Mouse (Mus musculus): Measurements from ENCODE around the gene Yap1.
A peak's percentile ranks its signal among the peaks of the same experiment; 100 is the strongest.
"Not testable (repeated sequence)": the region's sequence is repeated elsewhere in the genome, so short reads cannot be mapped to it uniquely, and the experiment has no call there.

The Yap1 gene

DNA sequence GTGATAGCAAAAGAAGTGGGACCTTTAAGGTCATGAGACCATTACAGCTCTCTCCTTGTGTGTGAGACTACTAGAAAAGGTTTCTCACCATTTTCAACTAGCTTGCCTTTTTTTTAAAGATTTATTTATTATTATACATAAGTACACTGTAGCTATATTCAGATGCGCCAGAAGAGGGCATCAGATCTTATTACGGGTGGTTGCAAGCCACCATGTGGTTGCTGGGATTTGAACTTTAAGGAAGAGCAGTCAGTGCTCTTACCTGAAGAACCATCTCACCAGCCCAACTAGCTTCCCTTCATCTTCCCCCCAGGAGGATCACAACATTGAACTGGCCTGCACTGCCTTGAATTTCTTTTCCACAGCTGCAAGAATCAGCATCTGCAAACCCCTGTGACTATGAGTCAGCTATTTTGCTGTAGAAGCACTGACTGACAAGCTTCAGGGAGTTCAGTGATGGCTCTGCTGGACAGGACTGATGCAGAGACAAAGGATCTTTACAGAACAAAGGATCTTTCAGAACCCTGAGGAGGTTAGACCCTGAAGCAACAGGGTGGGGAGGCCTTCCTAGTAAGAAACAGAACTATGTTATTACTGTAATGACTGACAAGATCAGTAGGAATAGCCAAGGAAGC is 96.9 kb downstream of the Yap1 start:
- DNase-seq, result no peak

GRCm38 (mm10) chr9:7906564-7906963 is 97.8 kb downstream of the Yap1 start:
- DNase-seq, result no peak

- DNase-seq, result no peak
Observed at GRCm38 (mm10) chr9:7903825-7904224, 100.6 kb downstream of the Yap1 start.

GRCm38 (mm10) chr9:7903262-7903661 is 101.1 kb downstream of the Yap1 start:
- DNase-seq, result no peak

GRCm38 (mm10) chr9:7902311-7902710 is 102.1 kb downstream of the Yap1 start:
- DNase-seq, result no peak

- no peak for DNase-seq
Observed at GRCm38 (mm10) chr9:7900965-7901364, 103.4 kb downstream of the Yap1 start.

DNA sequence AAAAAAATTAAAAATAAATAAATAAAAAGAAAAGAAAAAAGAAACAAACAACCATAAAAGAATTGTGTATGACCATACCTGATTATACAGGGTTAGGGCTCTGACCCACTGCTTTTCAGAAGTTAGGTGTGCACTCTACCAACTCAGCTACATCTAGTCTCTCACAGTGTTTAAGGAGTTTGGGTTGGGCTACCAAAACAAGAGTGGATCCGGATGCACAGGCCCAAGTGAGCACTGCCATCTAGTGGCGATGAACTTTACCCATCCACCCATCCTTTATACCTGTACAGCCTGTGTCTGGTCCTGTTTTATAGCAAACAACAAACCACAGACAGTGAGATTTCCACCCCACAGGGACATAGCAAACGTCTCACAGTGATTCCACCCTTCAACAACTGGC is 106.9 kb downstream of the Yap1 start:
- peak; percentile 69 for DNase-seq

DNA sequence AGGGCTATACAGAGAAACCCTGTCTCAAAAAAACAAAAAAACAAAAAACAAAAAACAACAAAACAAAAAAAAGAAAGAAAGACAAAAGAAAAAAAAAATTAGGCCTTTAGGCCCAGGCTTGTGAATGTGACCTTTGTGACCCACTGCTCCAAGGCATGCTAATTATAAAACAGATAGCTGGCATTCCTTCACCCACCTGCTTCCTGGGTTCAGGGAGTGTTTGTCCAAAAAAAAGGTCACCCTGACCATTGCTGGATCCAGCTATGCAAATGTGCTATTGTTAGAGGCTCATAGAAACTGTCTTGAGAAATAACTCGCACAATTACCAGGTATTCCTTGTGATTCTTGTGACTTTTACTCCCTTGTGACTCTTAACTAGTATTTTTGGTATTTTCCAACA is 112.6 kb downstream of the Yap1 start:
- DNase-seq, result not testable (repeated sequence)

GRCm38 (mm10) chr9:7891177-7891576 is 113.2 kb downstream of the Yap1 start:
- DNase-seq, result no peak

GRCm38 (mm10) chr9:7884346-7884745 is 120.0 kb downstream of the Yap1 start:
- DNase-seq, result no peak

- no peak for DNase-seq
Observed at GRCm38 (mm10) chr9:7882304-7882865, 122.0 kb downstream of the Yap1 start.
